8 mouse cellular contexts compared by ENCODE assay signal in genomic region chr13:23369421-23369765, GRCm38 (mm10). TPM values are rescaled to one million over a fixed set of nuclear protein-coding genes. Genes with fewer than 3 reads are reported as not detected.
A peak's percentile ranks its signal among the peaks of the same experiment; 100 is the strongest.
DNase-seq lines count a peak whose midpoint lies in the region; ATAC-seq and TF ChIP-seq lines count a peak whose summit lies in the region.

No protein-coding gene starts in this region.

- no peaks in the 10 kb centered on the region for H3K9me3 ChIP-seq in heart, embryonic 12.5 days (replicated peaks)
- H3K9me3 ChIP-seq in G1E (replicated peaks) = no peaks in the 10 kb centered on the region

- peaks cover 12% of the 10 kb centered on the region for H3K36me3 ChIP-seq in heart, embryonic 12.5 days
- peaks cover 27% of the 10 kb centered on the region for H3K36me3 ChIP-seq in G1E (replicated peaks)

- DNase-seq in heart, adult 11 months = no peak
- DNase-seq in G1E (ENCODE audit: low spot score) = no peak
- no peak for DNase-seq in MN1 (ENCODE audit: low spot score)
- DNase-seq in frontal cortex, adult 2 months (ENCODE audit: extremely low spot score in 1 of 2, low spot score in 1 of 2) = no peak
- no peak for DNase-seq in gastrocnemius, adult 8-10 months (ENCODE audit: low spot score in 2 of 2)

- peak overlapping the region; percentile 97 for H3K27ac ChIP-seq in heart, embryonic 12.5 days (ENCODE audit: poor library complexity, severe bottlenecking)

- under 1% methylated on average over 10 of the region's 10 CpGs for WGBS in heart, embryonic 12.5 days

- peak overlapping the region; percentile 69 for H3K4me3 ChIP-seq in heart, embryonic 12.5 days
- H3K4me3 ChIP-seq in G1E (ENCODE audit: low read depth, low read length) = peak overlapping the region; percentile 85

- H3K4me2 ChIP-seq in heart, embryonic 12.5 days = peak overlapping the region; percentile 81

- H3K4me1 ChIP-seq in heart, embryonic 12.5 days (replicated peaks) = peaks cover 14% of the 10 kb centered on the region
- peaks cover 24% of the 10 kb centered on the region for H3K4me1 ChIP-seq in G1E (ENCODE audit: insufficient read depth, low read depth, low read length)

- H3K27me3 ChIP-seq in heart, embryonic 12.5 days (replicated peaks) = no peaks in the 10 kb centered on the region
- H3K27me3 ChIP-seq in G1E (ENCODE audit: insufficient read depth, low read length) = peaks cover 3% of the 10 kb centered on the region

- TF ChIP-seq CTCF in G1E (IDR thresholded peaks at IDR 0.05; ENCODE audit: low read depth, low read length) = no peak

- H3K9ac ChIP-seq in heart, embryonic 12.5 days = peak overlapping the region; percentile 81

- 0 out of 2 replicates have a peak, but pooled peaks have one; percentile 3 for ATAC-seq in heart, embryonic 12.5 days (ENCODE audit: insufficient number of reproducible peaks, low FRiP score)
- 0 out of 2 replicates have a peak, but pooled peaks have one; percentile 17 for ATAC-seq in G1E (ENCODE audit: extremely low read depth, insufficient number of reproducible peaks, low FRiP score, poor library complexity, severe bottlenecking)
- ATAC-seq in granulocyte monocyte progenitor cell, adult 5-6 weeks (replicated peaks; ENCODE audit: poor library complexity, severe bottlenecking) = peak; percentile 20
- peak; percentile 55 for ATAC-seq in megakaryocyte, adult 5-6 weeks (ENCODE audit: poor library complexity, severe bottlenecking)

RNA-seq across cellular contexts. Expression of gene Zfp322a, which starts 0.4 kb away (rescaled TPM):
- 43.0 and 46.7 TPM in 2 replicates for polyA plus RNA-seq in heart, embryonic 12.5 days (2016; fragmentation: Nextera tagmentation; extraction: Ambion mirVana)
- total RNA-seq in G1E (2014; fragmentation: Nextera tagmentation) = 51.4 and 53.7 TPM in 2 replicates
- 83.0 and 110 TPM in 2 replicates for total RNA-seq in G1E (2017)
- polyA plus RNA-seq in G1E (2012) = 1.2 and 1.4 TPM in 2 replicates
- total RNA-seq in granulocyte monocyte progenitor cell, adult 5-6 weeks (2014; fragmentation: Nextera tagmentation) = 21.8 and 34.5 TPM in 2 replicates
- 43.7 and 71.1 TPM in 2 replicates for total RNA-seq in granulocyte monocyte progenitor cell, adult 5-6 weeks (2017)
- 18.8 and 20.3 TPM in 2 replicates for total RNA-seq in megakaryocyte, adult 5-6 weeks (2015)
- 39.8 and 46.7 TPM in 2 replicates for total RNA-seq in megakaryocyte, adult 5-6 weeks (2017)
- polyA plus RNA-seq in frontal cortex, adult 2 months (2012; rRNA removed) = 16.4 and 18.5 TPM in 2 replicates
- total RNA-seq in gastrocnemius, adult 8-10 months (2022) = 10 to 100 TPM in 1 of 4 experiments, 1 to 10 TPM in 3; 7.2 to 11.7 (median 8.3) TPM

RNA-seq across cellular contexts. Expression of gene Abt1, which starts 54.3 kb away (rescaled TPM):
- 8.1 and 8.9 TPM in 2 replicates for polyA plus RNA-seq in heart, embryonic 12.5 days (2016; fragmentation: Nextera tagmentation; extraction: Ambion mirVana)
- total RNA-seq in G1E (2014; fragmentation: Nextera tagmentation) (3.7 and 4.0 TPM in 2 replicates), G1E (2017) (9.5 and 11.4 TPM in 2 replicates)
- 6.5 and 6.9 TPM in 2 replicates for polyA plus RNA-seq in G1E (2012)
- 2.9 and 5.7 TPM in 2 replicates for total RNA-seq in granulocyte monocyte progenitor cell, adult 5-6 weeks (2014; fragmentation: Nextera tagmentation)
- 11.0 and 13.7 TPM in 2 replicates for total RNA-seq in granulocyte monocyte progenitor cell, adult 5-6 weeks (2017)
- 5.1 and 5.2 TPM in 2 replicates for total RNA-seq in megakaryocyte, adult 5-6 weeks (2015)
- 6.8 and 11.2 TPM in 2 replicates for total RNA-seq in megakaryocyte, adult 5-6 weeks (2017)
- polyA plus RNA-seq in frontal cortex, adult 2 months (2012; rRNA removed) = 7.6 TPM in 2 replicates
- 1 to 10 TPM; 3.2 to 4.8 (median 4.0) TPM for total RNA-seq in gastrocnemius, adult 8-10 months (2022)

Comparison
In these comparisons a context has a peak if more than half of its experiments do, and no peak if none do; other contexts are left out.
1. ATAC-seq: peak in every context shown above with its lines; median percentile 55 in megakaryocyte, adult 5-6 weeks; 20 in granulocyte monocyte progenitor cell, adult 5-6 weeks; 17 in G1E; 3 in heart, embryonic 12.5 days.